Mouse (Mus musculus) liver, adult 2 months (tissue): ENCODE measurements around the gene Nkd1. TPM values are rescaled to one million over a fixed set of nuclear protein-coding genes. Genes with fewer than 3 reads are reported as not detected.
A peak's percentile ranks its signal among the peaks of the same experiment; 100 is the strongest.

Experiments used
- DNase-seq: peaks from one replicate; pipeline ENCODE4 v3.0.0-alpha.2; 2011; ENCODE audit warnings: low read depth, low spot score; ENCODE audit errors: extremely low read depth
- H3K27ac ChIP-seq: fragments of 200-500 bp; replicated peaks from 2 replicates; pipeline ENCODE4 v1.5.1; 2012; ENCODE audit warnings: low read depth, mild to moderate bottlenecking, control low read depth, inconsistent platforms, low read length; ENCODE audit not compliant: insufficient read depth
- H3K27me3 ChIP-seq: fragments of 200-500 bp; 2 replicates; pipeline ENCODE4 v1.6.1; 2012; ENCODE audit warnings: mild to moderate bottlenecking, moderate library complexity, low read length, inconsistent platforms; ENCODE audit not compliant: control insufficient read depth, insufficient read depth
- H3K36me3 ChIP-seq: fragments of 200-500 bp; 2 replicates; pipeline ENCODE4 v1.6.1; 2012; ENCODE audit warnings: low read length, inconsistent platforms; ENCODE audit not compliant: control insufficient read depth, insufficient read depth
- H3K4me1 ChIP-seq: fragments of 200-500 bp; 2 replicates; pipeline ENCODE4 v1.6.1; 2011; ENCODE audit warnings: low read length; ENCODE audit not compliant: control insufficient read depth, insufficient read depth
- H3K4me3 ChIP-seq: fragments of 200-500 bp; 2 replicates; pipeline ENCODE4 v1.5.1; 2011; ENCODE audit warnings: low read depth, mild to moderate bottlenecking, control low read depth, low read length, moderate library complexity; ENCODE audit not compliant: insufficient read depth
- H3K79me2 ChIP-seq: fragments of 200-500 bp; 2 replicates; pipeline ENCODE4 v1.6.1; 2012; ENCODE audit warnings: inconsistent platforms, mild to moderate bottlenecking, low read length, moderate library complexity; ENCODE audit not compliant: control insufficient read depth, insufficient read depth
- H3K9ac ChIP-seq: fragments of 200-500 bp; 2 replicates; pipeline ENCODE4 v1.6.1; 2012; ENCODE audit warnings: low read depth, mild to moderate bottlenecking, control low read depth, inconsistent platforms, low read length
- CTCF ChIP-seq: fragments of 200-500 bp; IDR thresholded peaks from 2 replicates; pipeline ENCODE4 v1.5.1; 2011; ENCODE audit warnings: low read depth, low read length, control low read depth
- POLR2A ChIP-seq: fragments of 200-500 bp; IDR thresholded peaks from 2 replicates; pipeline ENCODE4 v1.6.1; 2011; ENCODE audit warnings: low read length, control low read depth; ENCODE audit not compliant: insufficient read depth; ENCODE audit errors: extremely low read depth
- WGBS: fragments of 180-500 bp; shearing (Covaris S2); methylation state at CpG from one replicate; pipeline ENCODE4 v1.1.7; 2018; 5-methylcytosine and 5-hydroxymethylcytosine counted together
- polyA plus RNA-seq: library from polyadenylated mRNA; depleted of rRNA; stranded (reverse); fragments of >200 nt; gene quantifications from 2 replicates; pipeline ENCODE4 v1.2.3, GENCODE M21; 2012; rRNA removed
- total RNA-seq: library from RNA; depleted of rRNA; stranded (reverse); fragments of >200 nt; gene quantifications from 2 replicates; pipeline ENCODE4 v1.2.3, GENCODE M21; 2014; rRNA removed

The Nkd1 gene
- total RNA-seq, result 1.9 TPM in 2 replicates
- polyA plus RNA-seq, result 7.6 and 12.3 TPM in 2 replicates

GRCm38 (mm10) chr8:88520985-88521527 is at the start of gene Nkd1:
Gene Nkd1 (plus strand): TSS chr8:88521354.
- Histone ChIP-seq H3K79me2 (no peaks in the 10 kb centered on the region), H3K9ac (peak within 1 kb of the TSS; percentile 77), H3K4me3 (peak within 1 kb of the TSS; percentile 47), H3K27me3 (peaks cover 9% of the 10 kb centered on the region), H3K4me1 (no peaks in the 10 kb centered on the region), H3K36me3 (no peaks in the 10 kb centered on the region), H3K27ac (no peak within 1 kb of the TSS)
- WGBS, result 1% methylated on average over 51 of the region's 67 CpGs
- DNase-seq, result no peak
- peak; percentile 17; the same call in 1 of the 2 replicates for TF ChIP-seq CTCF
- TF ChIP-seq POLR2A, result 0 out of 2 replicates have a peak, but pooled peaks have one; percentile 33

GRCm38 (mm10) chr8:88481290-88481689 is 39.9 kb upstream of the Nkd1 start:
- Histone ChIP-seq H3K4me3 (no peak overlapping the region), H3K36me3 (no peaks in the 10 kb centered on the region), H3K9ac (no peak overlapping the region), H3K79me2 (no peaks in the 10 kb centered on the region), H3K27ac (no peak overlapping the region), H3K4me1 (no peaks in the 10 kb centered on the region), H3K27me3 (no peaks in the 10 kb centered on the region)
- 85% methylated on average over 4 of the region's 4 CpGs for WGBS
- TF ChIP-seq POLR2A, result no peak
- TF ChIP-seq CTCF, result no peak
- no peak for DNase-seq

GRCm38 (mm10) chr8:88488391-88488829 is 32.7 kb upstream of the Nkd1 start:
- Histone ChIP-seq H3K36me3 (no peaks in the 10 kb centered on the region), H3K4me3 (no peak overlapping the region), H3K27ac (no peak overlapping the region), H3K4me1 (no peaks in the 10 kb centered on the region), H3K9ac (no peak overlapping the region), H3K27me3 (0 out of 2 replicates have a peak, but pooled peaks cover 2% of the 10 kb centered on the region), H3K79me2 (no peaks in the 10 kb centered on the region)
- no peak for TF ChIP-seq POLR2A
- TF ChIP-seq CTCF, result no peak
- WGBS, result 31% methylated on average over 5 of the region's 5 CpGs
- DNase-seq, result no peak

- TF ChIP-seq POLR2A, result no peak
- TF ChIP-seq CTCF, result no peak
- Histone ChIP-seq H3K79me2 (no peaks in the 10 kb centered on the region), H3K27me3 (no peaks in the 10 kb centered on the region), H3K4me3 (no peak overlapping the region), H3K27ac (no peak overlapping the region), H3K9ac (no peak overlapping the region), H3K36me3 (no peaks in the 10 kb centered on the region), H3K4me1 (no peaks in the 10 kb centered on the region)
- no peak for DNase-seq
- WGBS, result 89% methylated on average over 2 of the region's 2 CpGs
Measured at GRCm38 (mm10) chr8:88494076-88494475, 27.1 kb upstream of the Nkd1 start.

- no peaks in the 10 kb centered on the region for H3K4me1 ChIP-seq
- H3K79me2 ChIP-seq, result no peaks in the 10 kb centered on the region
- H3K9ac ChIP-seq, result no peak overlapping the region
- no peaks in the 10 kb centered on the region for H3K36me3 ChIP-seq
- no peaks in the 10 kb centered on the region for H3K27me3 ChIP-seq
- TF ChIP-seq CTCF (no peak), POLR2A (no peak)
- H3K27ac ChIP-seq, result no peak overlapping the region
- no peak for DNase-seq
- WGBS, result 24% methylated on average over 11 of the region's 11 CpGs
- H3K4me3 ChIP-seq, result no peak overlapping the region
Measured at GRCm38 (mm10) chr8:88495071-88495805, 25.9 kb upstream of the Nkd1 start.

- H3K4me3 ChIP-seq, result no peak overlapping the region
- no peaks in the 10 kb centered on the region for H3K79me2 ChIP-seq
- H3K27me3 ChIP-seq, result no peaks in the 10 kb centered on the region
- H3K27ac ChIP-seq, result no peak overlapping the region
- H3K36me3 ChIP-seq, result no peaks in the 10 kb centered on the region
- no peak for TF ChIP-seq CTCF
- TF ChIP-seq POLR2A, result no peak
- no peaks in the 10 kb centered on the region for H3K4me1 ChIP-seq
- 89% methylated on average over 3 of the region's 3 CpGs for WGBS
- no peak for DNase-seq
- H3K9ac ChIP-seq, result no peak overlapping the region
Measured at GRCm38 (mm10) chr8:88502143-88502542, 19.0 kb upstream of the Nkd1 start.
